Mouse (Mus musculus) heart, embryonic 14.5 days (tissue): Measurements from ENCODE around the gene Gm42417. TPM values are rescaled to one million over a fixed set of nuclear protein-coding genes. Genes with fewer than 3 reads are reported as not detected.

ENCODE experiments used
- ATAC-seq: fragments of 200-750 bp; cut with Nextera tagmentation; 2 replicates; pipeline ENCODE4 v1.8.0; 2017; ENCODE audit warnings: low read depth, moderate TSS enrichment; ENCODE audit not compliant: insufficient number of reproducible peaks, insufficient read depth, low FRiP score
- H3K27ac ChIP-seq, 2 experiments: fragments of 200-500 bp in 1 of 2; fragments of 300-500 bp in 1 of 2; sonication (generic) in 1 of 2; replicated peaks in 1 of 2; 2 replicates each; pipeline ENCODE4 v1.5.1; 2012 to 2014; ENCODE audit warnings: low read depth in 2 of 2, low read length in 2 of 2, control low read depth in 1 of 2, mild to moderate bottlenecking in 1 of 2, mixed read lengths in 1 of 2; ENCODE audit not compliant: control insufficient read depth in 1 of 2, insufficient read depth in 1 of 2
- H3K27me3 ChIP-seq: fragments of 300-500 bp; sonication (generic); 2 replicates; pipeline ENCODE4 v1.6.1; 2014; ENCODE audit warnings: mild to moderate bottlenecking, low read length, control low read depth; ENCODE audit not compliant: control insufficient read depth, insufficient read depth
- H3K36me3 ChIP-seq: fragments of 300-500 bp; sonication (generic); 2 replicates; pipeline ENCODE4 v1.6.1; 2014; ENCODE audit warnings: mild to moderate bottlenecking, control low read depth, low read length, mixed read lengths; ENCODE audit not compliant: control insufficient read depth, insufficient read depth
- H3K4me1 ChIP-seq, 2 experiments: fragments of 200-500 bp in 1 of 2; fragments of 300-500 bp in 1 of 2; sonication (generic) in 1 of 2; 2 replicates each; pipeline ENCODE4 v1.6.1; 2012 to 2014; ENCODE audit warnings: low read length in 2 of 2, control low read depth in 1 of 2, mixed read lengths in 1 of 2; ENCODE audit not compliant: control insufficient read depth in 2 of 2, insufficient read depth in 2 of 2
- H3K4me2 ChIP-seq: fragments of 300-500 bp; sonication (generic); 2 replicates; pipeline ENCODE4 v1.6.1; 2014; ENCODE audit warnings: mild to moderate bottlenecking, low read length
- H3K4me3 ChIP-seq, 2 experiments: fragments of 200-500 bp in 1 of 2; fragments of 300-500 bp in 1 of 2; sonication (generic) in 1 of 2; 2 replicates each; pipeline ENCODE4 v1.5.1; 2012 to 2014; ENCODE audit warnings: low read length in 2 of 2, mild to moderate bottlenecking in 2 of 2, control low read depth in 1 of 2, low read depth in 1 of 2, moderate library complexity in 1 of 2; ENCODE audit not compliant: control insufficient read depth in 1 of 2, insufficient read depth in 1 of 2
- H3K9ac ChIP-seq: fragments of 300-500 bp; sonication (generic); 2 replicates; pipeline ENCODE4 v1.6.1; 2014; ENCODE audit warnings: mild to moderate bottlenecking, low read length
- H3K9me3 ChIP-seq: fragments of 300-500 bp; sonication (generic); 2 replicates; pipeline ENCODE4 v1.6.1; 2016; ENCODE audit warnings: low read length, control low read depth; ENCODE audit not compliant: control insufficient read depth
- WGBS: fragments of 180-500 bp; shearing (Covaris S2); extraction: QIAGEN DNeasy Blood & Tissue Kit; methylation state at CpG from one replicate; pipeline ENCODE4 v1.1.7; 2014; 5-methylcytosine and 5-hydroxymethylcytosine counted together
- polyA plus RNA-seq: library from polyadenylated mRNA; unstranded; fragments of >200 nt; fragmentation: Nextera tagmentation; extraction: Ambion mirVana; gene quantifications from 2 replicates; pipeline ENCODE4 v1.2.1, GENCODE M21; 2014

Gm42417 gene
- polyA plus RNA-seq, 1 experiment from 2014 or later, result not detected

- no peaks in the 10 kb centered on the region for H3K27me3 ChIP-seq
- 36% methylated on average over 6 of the region's 6 CpGs for WGBS
- peak overlapping the region in 1 of 2 experiments; percentile 10; a peak in 1 of 4 replicates for H3K27ac ChIP-seq
- no peaks in the 10 kb centered on the region for H3K36me3 ChIP-seq
- H3K4me3 ChIP-seq, result no peak overlapping the region
- no peak overlapping the region for H3K4me2 ChIP-seq
- ATAC-seq, result no peak
- H3K9me3 ChIP-seq, result no peaks in the 10 kb centered on the region
- H3K9ac ChIP-seq, result no peak overlapping the region
- peaks cover 25 to 33% of the 10 kb centered on the region in 2 experiments for H3K4me1 ChIP-seq
Measured at GRCm38 (mm10) chr1:36571627-36572026, 32.4 kb upstream of the Gm42417 start.

DNA sequence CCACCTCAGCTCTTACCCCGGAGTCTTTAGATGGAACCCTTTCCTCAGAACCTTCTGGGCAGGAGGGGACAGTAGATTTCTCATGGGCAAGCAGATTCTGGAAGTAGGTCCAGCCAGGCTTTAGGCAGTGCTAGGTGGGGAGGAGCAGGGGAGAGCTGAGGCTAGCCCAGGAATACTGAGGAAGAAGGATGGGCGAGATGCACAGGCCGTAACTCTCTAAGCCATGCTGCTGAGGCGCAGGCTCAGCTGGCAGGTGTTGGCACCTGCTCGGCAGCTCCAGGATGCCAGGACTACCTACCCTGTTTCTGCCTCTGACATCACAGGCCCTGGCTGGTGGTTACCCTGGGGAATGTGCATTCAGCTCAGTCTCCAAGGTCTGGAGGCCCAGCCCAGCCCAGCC is 31.1 kb upstream of the Gm42417 start:
- WGBS, result 75% methylated on average over 5 of the region's 5 CpGs
- H3K4me3 ChIP-seq, result no peak overlapping the region
- peaks cover 28 to 32% of the 10 kb centered on the region in 2 experiments for H3K4me1 ChIP-seq
- H3K27me3 ChIP-seq, result no peaks in the 10 kb centered on the region
- no peak overlapping the region for H3K4me2 ChIP-seq
- H3K9ac ChIP-seq, result no peak overlapping the region
- H3K36me3 ChIP-seq, result no peaks in the 10 kb centered on the region
- no peak for ATAC-seq
- H3K9me3 ChIP-seq, result no peaks in the 10 kb centered on the region
- no peak overlapping the region; a peak in 1 of 4 replicates for H3K27ac ChIP-seq

- no peak overlapping the region for H3K4me3 ChIP-seq
- no peaks in the 10 kb centered on the region for H3K9me3 ChIP-seq
- H3K4me2 ChIP-seq, result no peak overlapping the region
- H3K27me3 ChIP-seq, result no peaks in the 10 kb centered on the region
- no peaks in the 10 kb centered on the region for H3K36me3 ChIP-seq
- peak overlapping the region; percentile 7 to 46; a peak in 2 of 4 replicates for H3K27ac ChIP-seq
- no peak overlapping the region for H3K9ac ChIP-seq
- ATAC-seq, result no peak
- peaks cover 28 to 30% of the 10 kb centered on the region in 2 experiments for H3K4me1 ChIP-seq
- 67% methylated on average over 7 of the region's 7 CpGs for WGBS
Measured at GRCm38 (mm10) chr1:36569694-36570276, 30.6 kb upstream of the Gm42417 start.

- Histone ChIP-seq H3K27me3 (no peaks in the 10 kb centered on the region), H3K27ac (no peak overlapping the region), H3K4me3 (no peak overlapping the region), H3K9ac (no peak overlapping the region), H3K4me1 (peaks cover 30 to 34% of the 10 kb centered on the region in 2 experiments), H3K36me3 (no peaks in the 10 kb centered on the region), H3K4me2 (no peak overlapping the region), H3K9me3 (no peaks in the 10 kb centered on the region)
- no peak for ATAC-seq
- WGBS, result 82% methylated on average over 4 of the region's 4 CpGs
Measured at GRCm38 (mm10) chr1:36568776-36569175, 29.5 kb upstream of the Gm42417 start.

GRCm38 (mm10) chr1:36567818-36568603 is 28.8 kb upstream of the Gm42417 start:
- Histone ChIP-seq H3K27me3 (no peaks in the 10 kb centered on the region), H3K4me1 (peaks cover 34 to 37% of the 10 kb centered on the region in 2 experiments), H3K9ac (no peak overlapping the region), H3K9me3 (no peaks in the 10 kb centered on the region), H3K4me3 (no peak overlapping the region), H3K27ac (no peak overlapping the region), H3K4me2 (no peak overlapping the region), H3K36me3 (no peaks in the 10 kb centered on the region)
- no peak for ATAC-seq
- 44% methylated on average over 21 of the region's 21 CpGs for WGBS

DNA sequence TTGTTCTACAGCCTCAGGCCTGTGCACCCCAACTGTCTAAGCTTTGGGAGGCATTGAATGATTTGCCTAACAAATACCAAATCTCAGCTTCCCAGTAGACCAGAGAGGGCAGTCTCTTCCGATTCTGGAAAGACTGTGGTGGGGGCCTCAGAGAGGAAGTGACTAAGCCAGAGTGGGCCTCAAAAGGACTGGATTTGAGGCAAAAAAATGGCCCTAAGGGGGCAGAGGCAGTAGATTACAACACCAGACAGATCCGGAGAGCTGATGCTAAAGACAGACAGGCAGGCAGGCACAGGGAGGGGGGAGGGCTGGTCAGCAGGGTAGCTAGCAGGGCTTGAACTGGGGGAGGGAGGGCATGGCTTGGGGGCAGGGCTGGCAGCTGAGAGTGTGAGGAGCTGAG is 27.2 kb upstream of the Gm42417 start:
- no peak overlapping the region for H3K27ac ChIP-seq
- no peak overlapping the region for H3K9ac ChIP-seq
- H3K4me2 ChIP-seq, result no peak overlapping the region
- no peaks in the 10 kb centered on the region for H3K9me3 ChIP-seq
- no peak for ATAC-seq
- H3K27me3 ChIP-seq, result no peaks in the 10 kb centered on the region
- no peak overlapping the region for H3K4me3 ChIP-seq
- 13% methylated on average over 2 of the region's 2 CpGs for WGBS
- H3K36me3 ChIP-seq, result no peaks in the 10 kb centered on the region
- peaks cover 42 to 44% of the 10 kb centered on the region in 2 experiments for H3K4me1 ChIP-seq

DNA sequence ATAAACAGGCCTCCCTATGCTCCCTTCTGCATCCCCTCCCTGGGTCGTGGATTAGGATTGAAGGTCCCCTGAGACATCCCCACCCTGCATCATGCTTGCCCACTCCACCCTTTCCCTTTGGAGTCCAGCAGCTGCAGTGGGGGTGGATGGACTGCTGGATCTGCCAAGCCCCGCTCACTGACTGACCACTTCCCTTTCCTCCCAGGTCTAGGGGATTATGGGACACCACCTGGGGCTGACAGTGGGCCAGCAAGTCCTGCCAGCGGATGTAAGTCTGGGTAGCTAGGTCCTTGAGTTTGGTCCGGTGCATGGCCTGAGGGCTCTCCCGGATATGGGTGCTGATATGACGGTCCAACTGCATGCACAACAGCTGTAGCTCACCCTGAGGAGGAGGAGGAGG is 24.9 kb upstream of the Gm42417 start:
- Histone ChIP-seq H3K4me2 (no peak overlapping the region), H3K4me1 (peaks cover 40 to 43% of the 10 kb centered on the region in 2 experiments), H3K9ac (no peak overlapping the region), H3K27me3 (no peaks in the 10 kb centered on the region), H3K36me3 (no peaks in the 10 kb centered on the region), H3K27ac (no peak overlapping the region), H3K4me3 (no peak overlapping the region), H3K9me3 (no peaks in the 10 kb centered on the region)
- 61% methylated on average over 6 of the region's 6 CpGs for WGBS
- ATAC-seq, result no peak
